Mouse (Mus musculus): ENCODE data around the gene Ttn.

GRCm38 (mm10) chr2:76896990-76897389, 85.4 kb downstream of the Ttn start:
- TF ChIP-seq POLR2A (IDR thresholded peaks at IDR 0.05; ENCODE audit: insufficient read length, low read depth) (no peak), MAX (IDR thresholded peaks at IDR 0.05; ENCODE audit: low read depth) (no peak), CEBPB (IDR thresholded peaks at IDR 0.05; ENCODE audit: insufficient read depth, poor library complexity, severe bottlenecking) (no peak), POLR2AphosphoS2 (IDR thresholded peaks at IDR 0.05; ENCODE audit: insufficient read length, low read depth) (peak; percentile 56), E2F4 (IDR thresholded peaks at IDR 0.05; ENCODE audit: insufficient read depth) (no peak), TCF3 (IDR thresholded peaks at IDR 0.05; ENCODE audit: insufficient read length, low read depth) (no peak), USF1 (IDR thresholded peaks at IDR 0.05; ENCODE audit: low read depth) (no peak), MYOG (IDR thresholded peaks at IDR 0.05; ENCODE audit: control insufficient read depth in 1 of 3, insufficient read depth in 1 of 3, insufficient read length in 2 of 3, low read depth in 2 of 3) (no peak)
